Mouse (Mus musculus) CH12.LX (cell line): ENCODE results near the gene Ccl4. TPM values are rescaled to one million over a fixed set of nuclear protein-coding genes. Genes with fewer than 3 reads are reported as not detected.
A peak's percentile ranks its signal among the peaks of the same experiment; 100 is the strongest.

Source experiments
- DNase-seq: peaks from one replicate; pipeline ENCODE4 v3.0.0-alpha.2; 2013; ENCODE audit errors: extremely low read depth
- H3K27ac ChIP-seq: 2 replicates; pipeline ENCODE4 v1.5.1; 2012; ENCODE audit warnings: low read depth, mild to moderate bottlenecking, control low read depth, moderate library complexity; ENCODE audit not compliant: insufficient read depth
- H3K27me3 ChIP-seq: replicated peaks from 2 replicates; pipeline ENCODE3; 2012; ENCODE audit warnings: inconsistent platforms
- H3K36me3 ChIP-seq, 2 experiments: replicated peaks in 1 of 2; 2 replicates each; pipeline versions ENCODE3 to v1.6.1; 2012; ENCODE audit warnings: inconsistent platforms in 1 of 2, low read length in 1 of 2, mild to moderate bottlenecking in 1 of 2, mixed read lengths in 1 of 2, moderate library complexity in 1 of 2; ENCODE audit not compliant: control insufficient read depth in 1 of 2, insufficient read depth in 1 of 2
- H3K4me1 ChIP-seq, 2 experiments: 2 replicates each; pipeline ENCODE4 v1.6.1; 2012; ENCODE audit warnings: inconsistent platforms in 1 of 2, moderate library complexity in 1 of 2; ENCODE audit not compliant: insufficient read depth in 2 of 2, control insufficient read depth in 1 of 2
- H3K4me2 ChIP-seq: 2 replicates; pipeline ENCODE4 v1.6.1; 2012; ENCODE audit warnings: low read depth, mild to moderate bottlenecking, control low read depth; ENCODE audit not compliant: poor library complexity, insufficient read depth, severe bottlenecking
- H3K4me3 ChIP-seq, 3 experiments: fragments of 150-350 bp in 1 of 3; sonication (generic) in 1 of 3; replicated peaks in 1 of 3; 2 replicates each; pipeline versions ENCODE3 to v1.5.1; 2011 to 2012; ENCODE audit warnings: low read depth in 2 of 3, low read length in 2 of 3, mild to moderate bottlenecking in 2 of 3, moderate library complexity in 2 of 3, control low read depth in 1 of 3, improper control_type of control experiment in 1 of 3, inconsistent platforms in 1 of 3, mixed read lengths in 1 of 3; ENCODE audit not compliant: poor library complexity in 1 of 3
- H3K79me2 ChIP-seq: replicated peaks from 2 replicates; pipeline ENCODE4 v1.6.1; 2012; ENCODE audit warnings: mild to moderate bottlenecking, moderate library complexity; ENCODE audit not compliant: control insufficient read depth, poor library complexity, insufficient read depth, severe bottlenecking; ENCODE audit errors: extremely low read depth
- H3K9ac ChIP-seq: 2 replicates; pipeline ENCODE4 v1.6.1; 2012; ENCODE audit warnings: low read depth, mild to moderate bottlenecking, control low read depth, moderate library complexity; ENCODE audit not compliant: insufficient read depth
- H3K9me3 ChIP-seq: replicated peaks from 2 replicates; pipeline ENCODE3; 2012; ENCODE audit warnings: low read length, inconsistent platforms, mixed read lengths
- E2F4 ChIP-seq: IDR thresholded peaks from 2 replicates; pipeline ENCODE4 v1.6.1; 2011; ENCODE audit warnings: low read depth, low read length, improper control_type of control experiment; ENCODE audit not compliant: insufficient replicate concordance
- ELF1 ChIP-seq: IDR thresholded peaks from 2 replicates; pipeline ENCODE4 v1.6.1; 2014; ENCODE audit warnings: low read depth, mild to moderate bottlenecking, inconsistent platforms, low read length, improper control_type of control experiment
- EP300 ChIP-seq: IDR thresholded peaks from 2 replicates; pipeline ENCODE4 v1.6.1; 2011; ENCODE audit warnings: low read length, improper control_type of control experiment
- ETS1 ChIP-seq: conservative IDR thresholded peaks from 2 replicates; pipeline ENCODE4 v1.6.1; 2012; ENCODE audit warnings: low read depth, mild to moderate bottlenecking, inconsistent platforms, low read length, improper control_type of control experiment, moderate library complexity
- GABPA ChIP-seq: IDR thresholded peaks from 2 replicates; pipeline ENCODE4 v1.6.1; 2012; ENCODE audit warnings: low read depth, low read length, improper control_type of control experiment, inconsistent platforms; ENCODE audit not compliant: insufficient replicate concordance
- HCFC1 ChIP-seq: IDR thresholded peaks from 2 replicates; pipeline ENCODE4 v1.6.1; 2012; ENCODE audit warnings: low read depth, mild to moderate bottlenecking, inconsistent platforms, low read length, improper control_type of control experiment
- IRF4 ChIP-seq: IDR thresholded peaks from 2 replicates; pipeline ENCODE4 v1.6.1; 2014; ENCODE audit warnings: low read depth, mild to moderate bottlenecking, inconsistent platforms, low read length, improper control_type of control experiment
- JUN ChIP-seq: IDR thresholded peaks from 2 replicates; pipeline ENCODE4 v1.6.1; 2011; ENCODE audit warnings: low read depth, mild to moderate bottlenecking, low read length, improper control_type of control experiment, moderate library complexity; ENCODE audit not compliant: insufficient read depth
- KAT2A ChIP-seq: IDR thresholded peaks from 2 replicates; pipeline ENCODE4 v1.6.1; 2012; ENCODE audit warnings: low read length, improper control_type of control experiment, inconsistent platforms; ENCODE audit not compliant: insufficient replicate concordance
- MAFK ChIP-seq: IDR thresholded peaks from 2 replicates; pipeline ENCODE4 v1.6.1; 2011; ENCODE audit warnings: low read length, improper control_type of control experiment; ENCODE audit not compliant: insufficient replicate concordance
- MAX ChIP-seq: IDR thresholded peaks from 2 replicates; pipeline ENCODE4 v1.6.1; 2011; ENCODE audit warnings: low read length, improper control_type of control experiment
- MAZ ChIP-seq: IDR thresholded peaks from 2 replicates; pipeline ENCODE4 v1.6.1; 2012; ENCODE audit warnings: low read depth, mild to moderate bottlenecking, inconsistent platforms, low read length, improper control_type of control experiment, moderate library complexity
- MXI1 ChIP-seq: IDR thresholded peaks from 2 replicates; pipeline ENCODE4 v1.6.1; 2011; ENCODE audit warnings: mild to moderate bottlenecking, low read depth, low read length, improper control_type of control experiment
- MYC ChIP-seq: IDR thresholded peaks from 2 replicates; pipeline ENCODE4 v1.6.1; 2011; ENCODE audit warnings: low read depth, mild to moderate bottlenecking, improper control_type of control experiment, low read length
- NELFE ChIP-seq: IDR thresholded peaks from 2 replicates; pipeline ENCODE4 v1.6.1; 2011; ENCODE audit warnings: low read depth, low read length, improper control_type of control experiment
- NRF1 ChIP-seq: IDR thresholded peaks from 2 replicates; pipeline ENCODE4 v1.6.1; 2014; ENCODE audit warnings: low read depth, mild to moderate bottlenecking, inconsistent platforms, low read length, improper control_type of control experiment, moderate library complexity
- PAX5 ChIP-seq: IDR thresholded peaks from 2 replicates; pipeline ENCODE4 v1.6.1; 2012; ENCODE audit warnings: low read length, inconsistent platforms, mixed read lengths
- POLR2A ChIP-seq: IDR thresholded peaks from 2 replicates; pipeline ENCODE4 v1.6.1; 2011; ENCODE audit warnings: low read depth, mild to moderate bottlenecking, improper control_type of control experiment, low read length
- POLR2AphosphoS2 ChIP-seq: IDR thresholded peaks from 2 replicates; pipeline ENCODE4 v1.6.1; 2011; ENCODE audit warnings: low read depth, low read length, improper control_type of control experiment
- RAD21 ChIP-seq: IDR thresholded peaks from 2 replicates; pipeline ENCODE4 v1.6.1; 2011; ENCODE audit warnings: low read depth, mild to moderate bottlenecking, low read length, improper control_type of control experiment, moderate library complexity
- RCOR1 ChIP-seq: conservative IDR thresholded peaks from 2 replicates; pipeline ENCODE4 v1.6.1; 2012; ENCODE audit warnings: low read depth, mild to moderate bottlenecking, inconsistent platforms, low read length, improper control_type of control experiment
- SIN3A ChIP-seq: IDR thresholded peaks from 2 replicates; pipeline ENCODE4 v1.6.1; 2012; ENCODE audit warnings: low read length, improper control_type of control experiment, inconsistent platforms
- TBP ChIP-seq: conservative IDR thresholded peaks from 2 replicates; pipeline ENCODE4 v1.6.1; 2011; ENCODE audit warnings: low read depth, low read length, improper control_type of control experiment
- TCF12 ChIP-seq: IDR thresholded peaks from 2 replicates; pipeline ENCODE4 v1.6.1; 2014; ENCODE audit warnings: low read depth, mild to moderate bottlenecking, inconsistent platforms, low read length, improper control_type of control experiment
- USF1 ChIP-seq: IDR thresholded peaks from 2 replicates; pipeline ENCODE4 v1.6.1; 2014; ENCODE audit warnings: low read depth, mild to moderate bottlenecking, inconsistent platforms, low read length, improper control_type of control experiment
- USF2 ChIP-seq: conservative IDR thresholded peaks from 2 replicates; pipeline ENCODE4 v1.6.1; 2011; ENCODE audit warnings: low read depth, low read length, improper control_type of control experiment
- ZKSCAN1 ChIP-seq: IDR thresholded peaks from 2 replicates; pipeline ENCODE4 v1.6.1; 2012; ENCODE audit warnings: low read depth, inconsistent platforms, low read length, improper control_type of control experiment, borderline replicate concordance
- ZMIZ1 ChIP-seq: IDR thresholded peaks from 2 replicates; pipeline ENCODE4 v1.6.1; 2012; ENCODE audit warnings: low read depth, mild to moderate bottlenecking, inconsistent platforms, low read length, improper control_type of control experiment
- dilution Hi-C: fragments of 300-500 bp; cut with MboI; formaldehyde crosslinking; loops from 2 replicates; pipeline ENCODE4 v1.14.3; 2020; ENCODE audit warnings: low sequenced_read_pairs; ENCODE audit not compliant: extremely low pct_unique_long_range_greater_than_20kb, extremely low pct_ligation_motif_present
- in situ Hi-C: fragments of 300-500 bp; cut with MboI; formaldehyde crosslinking; loops from 3 replicates; pipeline ENCODE4 v1.14.3; 2019; ENCODE audit warnings: low sequenced_read_pairs, low pct_ligation_motif_present, low pct_unique_long_range_greater_than_20kb, mixed read lengths
- polyA plus RNA-seq: library from polyadenylated mRNA; unstranded; fragments of >175 nt; gene quantifications from 2 replicates; pipeline ENCODE4 v1.2.1, GENCODE M21; 2012; ENCODE audit warnings: low read depth; ENCODE audit not compliant: insufficient read length
- total RNA-seq, 2 experiments: library from RNA; depleted of rRNA; stranded (reverse); fragments of 300-350 nt in 1 of 2; fragments of >200 nt in 1 of 2; gene quantifications; 2 replicates each; pipeline ENCODE4 v1.2.3; 2012 to 2014

Ccl4 gene
- total and polyA plus RNA-seq, 3 experiments: 7.2 to 26.1 (median 12.7) TPM

DNA sequence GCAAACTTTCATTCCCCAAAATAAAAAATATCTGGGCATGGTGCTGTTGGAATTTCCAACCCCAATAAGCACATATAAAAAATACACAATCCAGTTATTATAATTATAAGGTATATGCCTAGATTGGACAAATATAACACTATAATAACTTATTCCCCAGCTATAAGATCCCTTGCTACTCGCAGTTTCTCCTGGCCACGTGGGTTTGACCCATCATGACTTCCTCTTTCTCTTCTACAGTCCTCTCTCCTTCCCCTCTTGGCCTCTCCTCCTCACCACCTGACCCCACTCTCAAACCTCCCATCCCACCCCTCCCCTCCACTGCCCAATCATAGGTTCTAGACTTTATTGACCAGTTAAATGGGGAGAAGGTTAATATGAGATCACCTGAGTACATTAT, 51.5 kb downstream of the Ccl4 start:
- Histone ChIP-seq H3K4me2 (no peak overlapping the region), H3K27me3 (no peaks in the 10 kb centered on the region), H3K4me3 (no peak overlapping the region), H3K9ac (no peak overlapping the region), H3K27ac (no peak overlapping the region), H3K9me3 (no peaks in the 10 kb centered on the region), H3K4me1 (peaks cover 12 to 27% of the 10 kb centered on the region in 2 experiments), H3K36me3 (no peaks in the 10 kb centered on the region), H3K79me2 (no peaks in the 10 kb centered on the region)
- in situ Hi-C loops (no loop called here), dilution Hi-C loops (no loop called here)
- no peak for DNase-seq
- TF ChIP-seq POLR2AphosphoS2: no peak
- TF ChIP-seq MXI1: peak; percentile 61; the same call in 1 of the 2 replicates
- TF ChIP-seq SIN3A: no peak
- TF ChIP-seq NRF1: no peak
- no peak; the same call in 1 of the 2 replicates for TF ChIP-seq IRF4
- no peak for TF ChIP-seq ZKSCAN1
- peak; percentile 93 for TF ChIP-seq MAX
- TF ChIP-seq USF1: peak; percentile 59
- TF ChIP-seq POLR2A: no peak
- TF ChIP-seq MAFK: no peak
- no peak for TF ChIP-seq TCF12
- TF ChIP-seq HCFC1: no peak
- TF ChIP-seq JUN: no peak
- TF ChIP-seq E2F4: no peak
- no peak for TF ChIP-seq TBP
- no peak for TF ChIP-seq ZMIZ1
- no peak for TF ChIP-seq ETS1
- no peak for TF ChIP-seq GABPA
- TF ChIP-seq ELF1: 0 out of 2 replicates have a peak, but pooled peaks have one; percentile 13
- peak; percentile 57; the same call in 1 of the 2 replicates for TF ChIP-seq USF2
- peak; percentile 93 for TF ChIP-seq MYC
- TF ChIP-seq NELFE: no peak
- no peak for TF ChIP-seq KAT2A
- no peak for TF ChIP-seq EP300
- TF ChIP-seq RCOR1: no peak
- no peak for TF ChIP-seq MAZ
- TF ChIP-seq RAD21: no peak
- no peak for TF ChIP-seq PAX5
- TF ChIP-seq, all 38 proteins: peak for 6

Other genes with a start within 250 kb of the Ccl4 start
- gene Gas2l2, start 233.1 kb upstream of the Ccl4 start, total RNA-seq (2012; rRNA removed): not detected in 2 replicates
- gene Gas2l2, start 233.1 kb upstream of the Ccl4 start, total RNA-seq (2014; rRNA removed): not detected in 2 replicates
- gene Gas2l2, start 233.1 kb upstream of the Ccl4 start, polyA plus RNA-seq: not detected in 2 replicates
- 0.21 and 0.55 TPM in 2 replicates for gene 1700020L24Rik, start 224.9 kb upstream of the Ccl4 start, total RNA-seq (2012; rRNA removed)
- gene 1700020L24Rik, start 224.9 kb upstream of the Ccl4 start, total RNA-seq (2014; rRNA removed): not detected in 2 replicates
- 0.34 and 0.40 TPM in 2 replicates for gene 1700020L24Rik, start 224.9 kb upstream of the Ccl4 start, polyA plus RNA-seq
- gene Mmp28, start 199.5 kb upstream of the Ccl4 start, total RNA-seq (2012; rRNA removed): 0.04 and 0.17 TPM in 2 replicates
- not detected in 2 replicates for gene Mmp28, start 199.5 kb upstream of the Ccl4 start, total RNA-seq (2014; rRNA removed)
- gene Mmp28, start 199.5 kb upstream of the Ccl4 start, polyA plus RNA-seq: not detected in 2 replicates
- gene Taf15, start 189.5 kb upstream of the Ccl4 start, total RNA-seq (2012; rRNA removed): 60.4 and 69.8 TPM in 2 replicates
- gene Taf15, start 189.5 kb upstream of the Ccl4 start, total RNA-seq (2014; rRNA removed): 38.8 and 39.5 TPM in 2 replicates
- gene Taf15, start 189.5 kb upstream of the Ccl4 start, polyA plus RNA-seq: 367 and 488 TPM in 2 replicates
- gene Heatr9, start 140.4 kb upstream of the Ccl4 start, total RNA-seq (2012; rRNA removed): not detected in 2 replicates
- gene Heatr9, start 140.4 kb upstream of the Ccl4 start, total RNA-seq (2014; rRNA removed): not detected in 2 replicates
- gene Heatr9, start 140.4 kb upstream of the Ccl4 start, polyA plus RNA-seq: not detected in 2 replicates
- 0.68 TPM in 1 of 2 replicates, not detected in the other for gene Ccl5, start 132.1 kb upstream of the Ccl4 start, total RNA-seq (2012; rRNA removed)
- gene Ccl5, start 132.1 kb upstream of the Ccl4 start, total RNA-seq (2014; rRNA removed): 0.60 TPM in 1 of 2 replicates, not detected in the other
- 1.3 and 1.9 TPM in 2 replicates for gene Ccl5, start 132.1 kb upstream of the Ccl4 start, polyA plus RNA-seq
- 0.42 TPM in 1 of 2 replicates, not detected in the other for gene Ccl9, start 83.9 kb upstream of the Ccl4 start, total RNA-seq (2012; rRNA removed)
- 0.63 and 0.67 TPM in 2 replicates for gene Ccl9, start 83.9 kb upstream of the Ccl4 start, total RNA-seq (2014; rRNA removed)
- 0.64 and 0.81 TPM in 2 replicates for gene Ccl9, start 83.9 kb upstream of the Ccl4 start, polyA plus RNA-seq
- 0.13 and 0.30 TPM in 2 replicates for gene Ccl6, start 69.5 kb upstream of the Ccl4 start, total RNA-seq (2012; rRNA removed)
- 1.2 and 1.8 TPM in 2 replicates for gene Ccl6, start 69.5 kb upstream of the Ccl4 start, total RNA-seq (2014; rRNA removed)
- gene Ccl6, start 69.5 kb upstream of the Ccl4 start, polyA plus RNA-seq: 0.93 and 1.3 TPM in 2 replicates
- gene Rpl9-ps1, start 17.0 kb upstream of the Ccl4 start, total RNA-seq (2012; rRNA removed): not detected in 2 replicates
- not detected in 2 replicates for gene Rpl9-ps1, start 17.0 kb upstream of the Ccl4 start, total RNA-seq (2014; rRNA removed)
- not detected in 2 replicates for gene Rpl9-ps1, start 17.0 kb upstream of the Ccl4 start, polyA plus RNA-seq
- gene Ccl3, start 13.2 kb upstream of the Ccl4 start, total RNA-seq (2012; rRNA removed): 3.2 and 5.0 TPM in 2 replicates
- gene Ccl3, start 13.2 kb upstream of the Ccl4 start, total RNA-seq (2014; rRNA removed): 6.7 and 10.6 TPM in 2 replicates
- gene Ccl3, start 13.2 kb upstream of the Ccl4 start, polyA plus RNA-seq: 15.6 and 18.4 TPM in 2 replicates
- not detected in 2 replicates for gene Wfdc17, start 41.4 kb downstream of the Ccl4 start, total RNA-seq (2012; rRNA removed)
- gene Wfdc17, start 41.4 kb downstream of the Ccl4 start, total RNA-seq (2014; rRNA removed): not detected in 2 replicates
- gene Wfdc17, start 41.4 kb downstream of the Ccl4 start, polyA plus RNA-seq: not detected in 2 replicates
- gene Wfdc18, start 46.4 kb downstream of the Ccl4 start, total RNA-seq (2012; rRNA removed): not detected in 2 replicates
- gene Wfdc18, start 46.4 kb downstream of the Ccl4 start, total RNA-seq (2014; rRNA removed): not detected in 2 replicates
- gene Wfdc18, start 46.4 kb downstream of the Ccl4 start, polyA plus RNA-seq: not detected in 2 replicates
- 1.6 and 3.3 TPM in 2 replicates for gene Wfdc21, start 84.4 kb downstream of the Ccl4 start, total RNA-seq (2012; rRNA removed)
- 8.3 and 14.7 TPM in 2 replicates for gene Wfdc21, start 84.4 kb downstream of the Ccl4 start, total RNA-seq (2014; rRNA removed)
- 2.6 and 3.4 TPM in 2 replicates for gene Wfdc21, start 84.4 kb downstream of the Ccl4 start, polyA plus RNA-seq
- 17.6 and 18.3 TPM in 2 replicates for gene Heatr6, start 91.1 kb downstream of the Ccl4 start, total RNA-seq (2012; rRNA removed)
- gene Heatr6, start 91.1 kb downstream of the Ccl4 start, total RNA-seq (2014; rRNA removed): 14.9 and 17.4 TPM in 2 replicates
- 21.0 and 24.4 TPM in 2 replicates for gene Heatr6, start 91.1 kb downstream of the Ccl4 start, polyA plus RNA-seq
- 0.25 and 0.42 TPM in 2 replicates for gene Hnf1b, start 187.5 kb downstream of the Ccl4 start, total RNA-seq (2012; rRNA removed)
- 0.11 TPM in 1 of 2 replicates, not detected in the other for gene Hnf1b, start 187.5 kb downstream of the Ccl4 start, total RNA-seq (2014; rRNA removed)
- gene Hnf1b, start 187.5 kb downstream of the Ccl4 start, polyA plus RNA-seq: 3.0 and 3.2 TPM in 2 replicates